Mouse (Mus musculus): ENCODE data around the gene Ccnt2. TPM values are rescaled to one million over a fixed set of nuclear protein-coding genes. Genes with fewer than 3 reads are reported as not detected.
"Not testable (repeated sequence)": the region's sequence is repeated elsewhere in the genome, so short reads cannot be mapped to it uniquely, and the experiment has no call there.

The Ccnt2 gene
- polyA plus RNA-seq (2015; fragmentation: Nextera tagmentation; extraction: Ambion mirVana): 26.5 and 27.4 TPM in 2 replicates

GRCm38 (mm10) chr1:127773803-127774500 lies at the start of gene Ccnt2:
Ccnt2 (plus strand) TSS chr1:127774164.
- Histone ChIP-seq H3K27me3 (no peaks in the 10 kb centered on the region), H3K4me2 (peak within 1 kb of the TSS; percentile 83), H3K27ac (replicated peaks) (peak within 1 kb of the TSS; percentile 92), H3K4me1 (replicated peaks) (peaks cover 34% of the 10 kb centered on the region), H3K36me3 (replicated peaks) (peaks cover 7% of the 10 kb centered on the region), H3K9me3 (replicated peaks) (no peaks in the 10 kb centered on the region), H3K4me3 (replicated peaks) (peak within 1 kb of the TSS; percentile 97), H3K9ac (peak within 1 kb of the TSS; percentile 96)
- ATAC-seq (ENCODE audit: insufficient read depth): peak; percentile 97
- WGBS (ENCODE audit: insufficient replicate concordance): under 1% methylated on average over 63 of the region's 63 CpGs

DNA sequence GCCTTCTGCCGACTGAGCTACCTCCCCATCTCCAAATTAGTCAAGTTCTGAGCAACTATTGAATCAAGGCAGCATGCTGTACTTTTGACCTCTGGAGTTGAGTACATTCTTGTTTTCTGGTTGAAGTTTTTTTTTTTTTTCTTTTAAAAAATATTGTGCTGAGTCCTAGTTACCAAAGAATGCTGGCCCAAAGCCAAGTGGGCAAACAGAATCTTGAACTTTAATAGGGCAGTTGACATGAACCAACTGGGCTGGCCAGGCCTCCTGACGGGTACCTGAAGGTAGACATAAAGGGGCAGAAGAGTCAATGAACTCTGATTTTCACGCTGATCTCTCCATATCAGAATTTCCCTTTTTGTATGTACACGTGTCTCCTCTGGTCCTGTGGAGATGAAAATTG lies 44.9 kb upstream of the Ccnt2 start, which contains the start of gene Acmsd:
Gene Acmsd, plus strand, starts transcription at position 318 of the 400 bp plus-strand sequence.
- Histone ChIP-seq H3K4me2 (no peak within 1 kb of the TSS), H3K9me3 (replicated peaks) (no peaks in the 10 kb centered on the region), H3K9ac (no peak within 1 kb of the TSS), H3K4me3 (replicated peaks) (no peak within 1 kb of the TSS), H3K4me1 (replicated peaks) (no peaks in the 10 kb centered on the region), H3K27me3 (no peaks in the 10 kb centered on the region), H3K27ac (replicated peaks) (no peak within 1 kb of the TSS), H3K36me3 (replicated peaks) (no peaks in the 10 kb centered on the region)
- 65% methylated on average over 4 of the region's 4 CpGs for WGBS (ENCODE audit: insufficient replicate concordance)
- no peak for ATAC-seq (ENCODE audit: insufficient read depth)

DNA sequence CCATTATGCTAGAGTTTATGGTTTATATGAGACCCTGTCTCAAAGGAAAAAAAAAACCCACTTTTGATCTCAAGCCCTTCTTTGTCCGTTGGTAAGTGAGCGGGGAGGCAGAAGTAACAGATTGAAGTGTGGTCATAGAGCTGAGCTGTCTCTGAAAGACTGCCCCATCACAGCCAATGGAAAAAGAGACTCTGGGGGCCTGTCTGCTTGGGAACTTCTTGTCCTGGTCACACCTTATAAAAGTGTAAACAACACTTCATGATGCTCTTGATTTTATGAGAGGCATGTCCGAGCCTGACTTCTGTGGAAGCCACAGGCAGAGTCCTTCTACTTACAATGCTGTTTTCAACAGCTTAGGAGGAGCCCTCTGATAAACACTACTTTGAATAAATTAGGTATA lies 42.9 kb upstream of the Ccnt2 start:
- Histone ChIP-seq H3K27me3 (no peaks in the 10 kb centered on the region), H3K27ac (replicated peaks) (no peak overlapping the region), H3K9me3 (replicated peaks) (no peaks in the 10 kb centered on the region), H3K4me2 (no peak overlapping the region), H3K36me3 (replicated peaks) (no peaks in the 10 kb centered on the region), H3K4me3 (replicated peaks) (no peak overlapping the region), H3K9ac (no peak overlapping the region), H3K4me1 (replicated peaks) (no peaks in the 10 kb centered on the region)
- no peak for ATAC-seq (ENCODE audit: insufficient read depth)
- 43% methylated on average over 3 of the region's 3 CpGs for WGBS (ENCODE audit: insufficient replicate concordance)

GRCm38 (mm10) chr1:127732435-127732834 lies 41.5 kb upstream of the Ccnt2 start:
- no peak overlapping the region for H3K27ac ChIP-seq (replicated peaks)
- no peaks in the 10 kb centered on the region for H3K9me3 ChIP-seq (replicated peaks)
- peak; percentile 60 for ATAC-seq (ENCODE audit: insufficient read depth)
- no peaks in the 10 kb centered on the region for H3K36me3 ChIP-seq (replicated peaks)
- H3K27me3 ChIP-seq: no peaks in the 10 kb centered on the region
- no peak overlapping the region for H3K9ac ChIP-seq
- 68% methylated on average over 3 of the region's 3 CpGs for WGBS (ENCODE audit: insufficient replicate concordance)
- H3K4me1 ChIP-seq (replicated peaks): no peaks in the 10 kb centered on the region
- no peak overlapping the region for H3K4me2 ChIP-seq
- H3K4me3 ChIP-seq (replicated peaks): no peak overlapping the region

GRCm38 (mm10) chr1:127732841-127733240 lies 41.1 kb upstream of the Ccnt2 start:
- no peak overlapping the region for H3K27ac ChIP-seq (replicated peaks)
- no peaks in the 10 kb centered on the region for H3K4me1 ChIP-seq (replicated peaks)
- H3K9ac ChIP-seq: no peak overlapping the region
- 47% methylated on average over 3 of the region's 3 CpGs for WGBS (ENCODE audit: insufficient replicate concordance)
- no peak for ATAC-seq (ENCODE audit: insufficient read depth)
- H3K4me3 ChIP-seq (replicated peaks): no peak overlapping the region
- H3K36me3 ChIP-seq (replicated peaks): no peaks in the 10 kb centered on the region
- H3K9me3 ChIP-seq (replicated peaks): no peaks in the 10 kb centered on the region
- H3K27me3 ChIP-seq: 0 out of 2 replicates have a peak, but pooled peaks cover under 1% of the 10 kb centered on the region
- H3K4me2 ChIP-seq: no peak overlapping the region

GRCm38 (mm10) chr1:127735356-127735755 lies 38.6 kb upstream of the Ccnt2 start:
- Histone ChIP-seq H3K4me1 (replicated peaks) (no peaks in the 10 kb centered on the region), H3K4me3 (replicated peaks) (no peak overlapping the region), H3K9me3 (replicated peaks) (no peaks in the 10 kb centered on the region), H3K4me2 (no peak overlapping the region), H3K36me3 (replicated peaks) (no peaks in the 10 kb centered on the region), H3K9ac (no peak overlapping the region), H3K27me3 (peaks cover 12% of the 10 kb centered on the region; the same call in 1 of the 2 replicates), H3K27ac (replicated peaks) (no peak overlapping the region)
- WGBS (ENCODE audit: insufficient replicate concordance): 52% methylated on average over 3 of the region's 3 CpGs
- no peak for ATAC-seq (ENCODE audit: insufficient read depth)

GRCm38 (mm10) chr1:127750401-127751102 lies 23.4 kb upstream of the Ccnt2 start:
- 78% methylated on average over 11 of the region's 11 CpGs for WGBS (ENCODE audit: insufficient replicate concordance)
- no peak for ATAC-seq (ENCODE audit: insufficient read depth)

GRCm38 (mm10) chr1:127755806-127756205 lies 18.2 kb upstream of the Ccnt2 start:
- Histone ChIP-seq H3K9me3 (replicated peaks) (no peaks in the 10 kb centered on the region), H3K4me1 (replicated peaks) (peaks cover 50% of the 10 kb centered on the region), H3K36me3 (replicated peaks) (no peaks in the 10 kb centered on the region), H3K4me2 (peak overlapping the region; percentile 76), H3K9ac (peak overlapping the region; percentile 58), H3K4me3 (replicated peaks) (no peak overlapping the region), H3K27me3 (no peaks in the 10 kb centered on the region), H3K27ac (replicated peaks) (peak overlapping the region; percentile 96)
- WGBS (ENCODE audit: insufficient replicate concordance): 39% methylated on average over 4 of the region's 4 CpGs
- peak; percentile 16 for ATAC-seq (ENCODE audit: insufficient read depth)

More at GRCm38 (mm10) chr1:127750401-127751102, 23.4 kb upstream of the Ccnt2 start:
- no peaks in the 10 kb centered on the region for H3K9me3 ChIP-seq (replicated peaks)
- H3K36me3 ChIP-seq (replicated peaks): no peaks in the 10 kb centered on the region
- H3K4me3 ChIP-seq (replicated peaks): no peak overlapping the region
- no peaks in the 10 kb centered on the region for H3K27me3 ChIP-seq
- H3K4me2 ChIP-seq: no peak overlapping the region
- H3K4me1 ChIP-seq (replicated peaks): peaks cover 15% of the 10 kb centered on the region
- no peak overlapping the region for H3K9ac ChIP-seq
- no peak overlapping the region for H3K27ac ChIP-seq (replicated peaks)

DNA sequence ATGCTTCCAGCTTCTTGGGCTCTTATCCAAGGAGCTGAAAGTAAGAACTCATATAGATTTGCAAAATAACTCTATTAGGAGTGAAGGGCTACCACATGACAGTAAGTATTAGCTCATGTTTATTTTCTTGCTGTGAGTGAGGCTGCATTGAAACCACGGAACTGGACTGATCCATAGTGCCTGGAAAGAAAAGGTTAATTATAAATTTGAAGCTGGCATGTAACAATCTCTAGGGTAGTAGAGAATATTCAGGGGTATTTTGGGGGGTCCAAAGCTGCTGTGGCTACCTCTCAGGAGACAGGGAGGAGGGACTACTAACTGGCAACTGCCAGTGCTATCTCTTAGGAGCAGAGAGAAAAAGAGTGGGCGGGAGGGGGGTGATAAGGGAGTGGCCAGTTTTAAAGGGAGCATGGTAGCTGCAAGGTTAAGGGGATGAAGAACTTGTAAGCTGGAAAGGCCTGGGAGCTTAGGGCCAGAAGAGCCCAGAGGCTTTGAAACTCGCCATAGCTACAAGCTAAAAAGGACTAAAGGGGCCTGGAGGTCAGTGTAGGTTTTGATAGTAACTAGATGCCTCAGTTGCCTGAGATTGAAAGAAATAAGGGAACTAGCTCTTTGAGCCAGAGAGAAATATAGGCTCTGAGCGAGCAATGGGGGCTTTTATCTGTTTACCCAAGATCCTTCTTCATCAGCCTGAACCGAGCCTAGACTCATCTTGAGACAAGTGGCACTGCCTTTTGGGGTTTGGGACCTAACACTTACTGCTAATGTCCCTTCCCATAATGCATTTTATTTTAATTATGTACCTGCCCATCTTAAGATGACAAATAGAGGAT lies 17.4 kb upstream of the Ccnt2 start:
- peak overlapping the region; percentile 46 for H3K4me3 ChIP-seq (replicated peaks)
- H3K9me3 ChIP-seq (replicated peaks): no peaks in the 10 kb centered on the region
- peak overlapping the region; percentile 76 for H3K4me2 ChIP-seq
- WGBS (ENCODE audit: insufficient replicate concordance): 18% methylated on average over 5 of the region's 5 CpGs
- H3K36me3 ChIP-seq (replicated peaks): no peaks in the 10 kb centered on the region
- ATAC-seq (ENCODE audit: insufficient read depth): peak; percentile 99
- peak overlapping the region; percentile 58 for H3K9ac ChIP-seq
- H3K27me3 ChIP-seq: no peaks in the 10 kb centered on the region
- H3K4me1 ChIP-seq (replicated peaks): peaks cover 50% of the 10 kb centered on the region
- H3K27ac ChIP-seq (replicated peaks): peak overlapping the region; percentile 96

DNA sequence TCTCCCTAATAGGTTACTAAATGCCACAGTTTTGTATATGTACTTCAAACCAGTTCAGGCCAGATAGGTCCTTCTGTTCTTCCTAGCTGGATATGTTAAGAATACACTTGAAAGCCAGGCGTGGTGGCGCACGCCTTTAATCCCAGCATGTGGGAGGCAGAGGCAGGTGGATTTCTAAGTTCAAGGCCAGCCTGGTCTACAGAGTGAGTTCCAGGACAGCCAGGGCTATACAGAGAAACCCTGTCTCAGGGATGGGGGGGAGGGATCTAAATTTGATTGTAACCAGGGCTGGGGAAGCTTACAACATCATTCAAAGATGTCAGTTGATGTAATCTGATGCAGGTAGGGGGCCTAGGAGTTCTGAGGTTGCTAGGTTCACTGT lies 16.8 kb upstream of the Ccnt2 start:
- Histone ChIP-seq H3K27ac (replicated peaks) (peak overlapping the region; percentile 96), H3K9ac (0 out of 2 replicates have a peak overlapping the region, but pooled peaks have one; percentile 58), H3K4me3 (replicated peaks) (peak overlapping the region; percentile 46), H3K4me2 (peak overlapping the region; percentile 76), H3K4me1 (replicated peaks) (peaks cover 50% of the 10 kb centered on the region)
- peak; percentile 10 for ATAC-seq (ENCODE audit: insufficient read depth)
- not testable (repeated sequence) for H3K27me3 ChIP-seq; H3K36me3 ChIP-seq (replicated peaks); H3K9me3 ChIP-seq (replicated peaks)
- 52% methylated on average over 3 of the region's 3 CpGs for WGBS (ENCODE audit: insufficient replicate concordance)

- Histone ChIP-seq H3K4me1 (replicated peaks) (peaks cover 3% of the 10 kb centered on the region; the same call in 1 of the 2 replicates), H3K27ac (replicated peaks) (no peak overlapping the region), H3K27me3 (no peaks in the 10 kb centered on the region), H3K9me3 (replicated peaks) (no peaks in the 10 kb centered on the region), H3K4me2 (no peak overlapping the region), H3K36me3 (replicated peaks) (no peaks in the 10 kb centered on the region), H3K9ac (no peak overlapping the region), H3K4me3 (replicated peaks) (no peak overlapping the region)
- WGBS (ENCODE audit: insufficient replicate concordance): 49% methylated on average over 2 of the region's 2 CpGs
- ATAC-seq (ENCODE audit: insufficient read depth): no peak
These were observed 8.5 kb upstream of the Ccnt2 start for GRCm38 (mm10) chr1:127765468-127765867.
